Mouse (Mus musculus) right cerebral cortex, adult 18-20 months (tissue): ENCODE measurements around the gene Intu.

ENCODE experiments used
- DNase-seq: peaks from one replicate; pipeline ENCODE4 v3.0.0; 2022; ENCODE audit warnings: mixed read lengths

Intu gene

GRCm38 (mm10) chr3:40527976-40528950, 2.8 kb upstream of the Intu start:
- DNase-seq, result no peak

GRCm38 (mm10) chr3:40528958-40529357, 2.1 kb upstream of the Intu start:
- DNase-seq, result no peak

GRCm38 (mm10) chr3:40530845-40531244, 241 bp upstream of the Intu start:
- no peak for DNase-seq

GRCm38 (mm10) chr3:40532256-40532655, 1.2 kb downstream of the Intu start:
- DNase-seq, result no peak

GRCm38 (mm10) chr3:40534141-40534540, 3.1 kb downstream of the Intu start:
- DNase-seq, result no peak

GRCm38 (mm10) chr3:40540567-40541554, 9.8 kb downstream of the Intu start:
- DNase-seq, result peak; percentile 88

- DNase-seq, result no peak
These were observed 15.5 kb downstream of the Intu start for GRCm38 (mm10) chr3:40546621-40547020.

- no peak for DNase-seq
These were observed 121.9 kb downstream of the Intu start for GRCm38 (mm10) chr3:40652941-40653352.

- DNase-seq, result no peak
These were observed 122.5 kb downstream of the Intu start for GRCm38 (mm10) chr3:40653582-40653981.

GRCm38 (mm10) chr3:40654028-40654427, 122.9 kb downstream of the Intu start:
- no peak for DNase-seq

GRCm38 (mm10) chr3:40655571-40655970, 124.5 kb downstream of the Intu start:
- no peak for DNase-seq

- DNase-seq, result no peak
These were observed 125.3 kb downstream of the Intu start for GRCm38 (mm10) chr3:40656339-40656738.

GRCm38 (mm10) chr3:40660231-40660630, 129.1 kb downstream of the Intu start:
- DNase-seq, result no peak

- DNase-seq, result no peak
These were observed 135.0 kb downstream of the Intu start for GRCm38 (mm10) chr3:40666109-40666508.

GRCm38 (mm10) chr3:40666861-40667719, 136.0 kb downstream of the Intu start:
- DNase-seq, result no peak

GRCm38 (mm10) chr3:40668889-40669288, 137.8 kb downstream of the Intu start:
- no peak for DNase-seq

GRCm38 (mm10) chr3:40669395-40669794, 138.3 kb downstream of the Intu start:
- no peak for DNase-seq

- no peak for DNase-seq
These were observed 142.4 kb downstream of the Intu start for GRCm38 (mm10) chr3:40673515-40673914.

GRCm38 (mm10) chr3:40674873-40675405, 143.9 kb downstream of the Intu start:
- no peak for DNase-seq

GRCm38 (mm10) chr3:40678856-40679255, 147.8 kb downstream of the Intu start:
- no peak for DNase-seq

GRCm38 (mm10) chr3:40682404-40682803, 151.3 kb downstream of the Intu start:
- DNase-seq, result peak; percentile 19

- no peak for DNase-seq
These were observed 152.1 kb downstream of the Intu start for GRCm38 (mm10) chr3:40683171-40683570.
